Mouse (Mus musculus): ENCODE data around the gene Tax1bp3.

Gene Tax1bp3

DNA sequence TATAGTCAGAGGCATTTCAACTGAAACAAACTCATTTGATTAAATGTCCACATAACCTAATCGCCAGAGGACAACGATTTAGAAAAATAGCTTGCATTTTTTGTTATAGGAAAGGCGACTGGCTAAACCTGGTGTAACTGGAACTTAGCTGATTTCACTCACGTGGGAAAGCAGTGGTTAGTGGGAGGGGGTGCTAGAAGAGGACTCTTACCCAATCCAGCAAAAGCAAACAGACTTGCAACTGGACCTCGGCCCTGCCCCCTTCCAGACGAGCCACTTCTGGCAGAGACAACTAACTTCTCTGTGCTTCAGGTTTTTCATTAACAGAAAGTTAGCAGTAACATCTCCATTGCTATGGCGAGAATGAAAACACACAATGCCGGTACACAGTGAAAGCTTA, 1.3 kb upstream of the Tax1bp3 start:
- DNase-seq (ENCODE audit: low spot score): no peak

DNA sequence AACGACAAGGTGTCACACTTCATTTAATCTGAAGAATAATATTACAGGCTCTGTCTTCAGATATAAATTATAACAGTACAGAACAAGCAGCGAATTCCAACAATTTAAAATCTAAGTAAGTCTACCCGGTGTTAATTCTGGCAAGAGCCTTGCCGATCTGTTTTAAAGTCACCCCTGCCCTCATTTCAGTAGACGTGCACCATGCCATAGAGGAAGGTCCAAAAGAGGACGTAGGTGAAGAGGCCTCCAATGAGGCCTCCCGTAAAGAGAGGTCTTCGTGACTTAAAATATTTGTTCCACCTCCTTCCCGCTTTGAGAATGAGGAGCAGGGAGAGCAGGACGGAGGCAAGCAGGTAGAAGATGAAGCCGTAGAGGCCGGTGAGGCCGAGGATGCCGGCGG, 697 bp upstream of the Tax1bp3 start:
- no peak for DNase-seq (ENCODE audit: low spot score)

DNA sequence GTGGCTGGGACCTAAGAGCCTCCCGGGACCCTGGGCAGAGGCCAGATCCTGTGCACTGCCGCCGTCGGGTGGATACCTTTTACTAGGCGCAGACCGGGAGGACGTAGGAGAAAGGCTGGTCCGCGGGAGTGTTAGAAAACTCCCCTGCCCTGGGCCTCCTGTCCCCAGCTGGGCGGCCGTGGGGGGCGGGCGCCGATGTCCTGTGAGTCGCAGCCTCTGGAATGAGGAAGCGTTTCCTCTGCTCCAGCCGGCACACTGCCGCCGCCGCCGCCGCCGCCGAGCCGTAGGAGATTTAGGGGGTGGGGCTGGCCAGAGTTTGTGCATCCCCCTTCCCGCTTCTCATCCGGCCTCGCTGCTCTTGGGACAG, 609 bp downstream of the Tax1bp3 start:
- no peak for DNase-seq (ENCODE audit: low spot score)

DNA sequence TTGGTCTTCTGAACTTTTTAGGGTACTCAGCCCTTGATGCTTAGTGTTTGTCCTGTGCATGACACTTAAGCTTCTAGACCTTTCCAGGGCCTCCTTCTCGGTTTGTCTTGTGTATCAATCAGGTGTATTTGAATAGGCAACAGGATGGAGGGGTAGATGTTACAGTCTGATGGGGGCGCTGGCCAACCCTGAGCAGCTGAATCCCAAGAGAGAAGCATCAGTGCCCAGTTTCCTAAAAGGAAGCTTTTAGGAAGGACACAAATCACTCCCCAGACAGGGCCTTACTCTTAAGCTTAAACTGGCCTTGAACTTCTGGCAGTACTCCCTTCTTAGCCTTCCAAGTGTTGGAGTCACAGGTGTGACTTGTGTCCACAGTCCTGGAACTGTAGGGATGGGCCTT, 1.0 kb downstream of the Tax1bp3 start:
- no peak for DNase-seq (ENCODE audit: low spot score)

DNA sequence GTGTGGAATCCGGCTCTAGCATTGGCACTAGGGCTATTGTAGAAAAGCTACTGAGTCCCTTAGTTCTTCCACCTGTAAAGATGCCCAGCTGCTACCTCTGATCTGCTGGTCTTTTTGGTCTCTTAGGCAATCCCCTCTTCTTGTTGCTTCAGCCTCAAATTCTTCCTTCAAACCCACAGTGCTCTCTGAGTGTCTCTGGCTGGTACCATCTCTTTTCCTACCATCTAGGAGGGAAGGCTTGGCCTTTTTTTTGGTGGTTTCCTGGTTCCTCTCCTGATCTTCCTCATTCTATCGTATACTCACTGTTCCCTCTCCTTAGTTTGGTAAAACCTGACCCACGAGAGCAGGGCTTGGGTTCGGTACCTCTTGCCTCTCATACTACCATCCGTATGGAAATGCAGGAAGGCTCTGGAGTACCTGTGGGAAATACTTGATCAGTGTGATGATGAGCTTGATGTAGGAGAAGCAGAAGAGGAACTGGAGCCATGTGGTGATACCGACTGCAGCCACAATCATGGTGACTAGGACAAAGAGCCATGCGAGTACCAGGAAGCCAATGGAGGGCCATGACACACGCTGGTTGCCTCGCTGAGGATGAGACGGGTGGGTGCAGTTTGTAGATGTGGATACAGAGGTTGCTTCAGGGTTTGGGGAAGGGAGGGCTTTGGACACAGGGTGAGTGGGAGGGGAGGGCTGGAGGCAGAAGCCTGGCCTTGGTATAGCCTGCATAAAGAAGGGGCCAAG, 9.2 kb downstream of the Tax1bp3 start:
- DNase-seq (ENCODE audit: low spot score): no peak

DNA sequence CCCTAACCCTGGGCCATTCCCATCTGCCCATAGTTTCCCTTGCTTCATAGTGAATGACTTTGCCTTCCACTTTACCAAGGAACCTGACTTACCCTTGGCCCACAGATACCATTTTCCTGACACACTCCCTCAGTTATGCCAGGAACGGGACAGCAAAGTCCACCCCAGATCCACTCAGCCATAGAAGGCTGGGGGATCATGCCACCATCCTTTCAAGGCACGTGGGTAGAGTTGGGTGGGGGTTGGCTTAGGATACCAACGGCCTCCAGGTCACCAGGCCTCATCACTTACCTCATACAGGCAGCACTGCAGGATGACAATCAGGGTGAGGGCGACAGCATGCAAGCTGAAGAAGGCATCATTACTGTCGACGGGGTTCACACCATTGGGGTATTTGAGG, 10.3 kb downstream of the Tax1bp3 start:
- DNase-seq (ENCODE audit: low spot score): no peak

DNA sequence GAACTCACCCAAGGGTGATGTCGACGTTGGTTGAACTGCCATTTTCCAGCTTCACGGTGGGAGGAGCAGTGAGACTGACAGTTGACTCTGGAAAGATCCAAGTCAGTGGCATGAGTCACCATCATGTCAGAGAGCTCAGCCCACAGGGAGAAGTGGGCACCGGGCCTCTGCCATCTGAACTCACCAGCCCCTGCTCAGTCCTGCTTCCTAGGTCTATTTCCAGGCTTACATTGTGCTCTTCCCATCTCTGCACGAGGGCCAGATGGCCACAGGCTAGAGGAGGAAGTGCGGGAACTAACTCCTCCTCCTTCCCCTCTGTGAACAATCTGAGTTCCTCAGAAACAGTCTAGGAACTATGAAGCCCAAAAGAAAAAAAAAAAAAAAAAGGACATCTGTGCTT, 16.2 kb downstream of the Tax1bp3 start:
- no peak for DNase-seq (ENCODE audit: low spot score)

DNA sequence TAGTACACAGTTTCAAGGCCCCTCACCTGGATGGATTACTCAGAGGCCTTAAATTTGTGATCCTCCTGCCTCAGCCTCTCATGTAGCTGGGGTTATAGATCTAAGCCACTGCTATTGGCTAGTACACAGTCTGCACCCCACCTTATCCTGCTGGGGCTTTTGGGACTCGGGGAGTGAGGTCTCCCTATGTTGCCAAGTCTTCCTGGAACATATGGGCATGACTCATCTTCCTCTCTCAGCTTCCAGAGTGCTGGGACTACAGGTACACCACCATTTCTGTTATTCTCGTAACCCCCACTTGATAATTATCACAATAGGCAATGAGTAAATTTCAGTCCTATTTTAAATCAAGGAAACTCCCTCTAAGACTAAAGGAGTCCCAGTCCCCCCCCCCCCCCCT, 17.6 kb downstream of the Tax1bp3 start:
- DNase-seq (ENCODE audit: low spot score): no peak

DNA sequence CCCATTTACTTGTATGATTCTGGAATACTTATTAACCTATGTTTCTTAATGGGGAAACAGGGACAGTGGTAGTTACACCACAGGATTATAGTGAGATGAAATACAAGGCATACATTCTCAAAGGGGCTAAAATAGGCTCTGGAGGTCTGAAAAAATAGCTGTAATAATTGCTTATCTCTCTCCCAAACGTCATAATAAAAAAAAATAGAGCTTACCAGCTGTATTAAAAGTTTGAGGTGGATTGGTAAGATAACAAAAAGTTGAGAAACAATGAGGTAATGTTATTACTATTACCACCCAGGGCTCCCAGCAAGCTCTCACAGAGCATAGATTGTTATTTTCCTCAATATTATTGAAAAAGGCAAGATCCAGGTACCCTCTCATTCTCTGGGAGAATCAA, 21.3 kb downstream of the Tax1bp3 start:
- no peak for DNase-seq (ENCODE audit: low spot score)

DNA sequence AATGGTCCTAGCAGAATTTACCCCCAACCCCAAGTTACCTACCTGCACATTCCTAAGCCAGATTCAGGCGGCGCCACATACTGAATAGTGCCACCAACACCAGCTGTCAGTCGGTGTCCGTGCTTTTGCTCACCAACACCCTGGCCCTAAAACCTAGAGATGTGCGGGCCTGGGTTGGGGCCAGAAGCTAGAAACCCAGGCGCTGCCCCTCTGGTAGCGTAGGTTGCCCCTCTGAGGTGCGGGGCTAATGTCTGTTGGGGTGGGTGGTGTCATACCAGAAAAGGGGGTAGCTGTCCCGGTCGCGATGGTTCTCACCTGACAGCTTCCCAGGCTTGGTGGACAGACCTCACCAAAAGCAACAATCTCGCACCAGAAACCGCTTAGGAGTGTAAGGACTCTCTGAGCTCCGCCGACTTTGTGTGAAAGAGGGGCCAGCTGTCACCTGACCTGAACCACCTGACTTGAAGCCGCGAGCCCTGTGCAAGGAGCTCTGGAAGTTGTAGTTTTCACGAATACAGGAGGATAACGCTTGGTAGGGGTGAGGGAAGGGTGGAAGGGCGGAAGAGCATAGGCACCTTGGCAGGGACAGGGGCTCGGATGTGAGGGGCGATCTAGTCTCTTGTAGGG, 21.8 kb downstream of the Tax1bp3 start, which contains the start of gene Ctns:
Ctns (minus strand) TSS at position 440 of the 627 bp plus-strand sequence.
- DNase-seq (ENCODE audit: low spot score): peak; percentile 86

DNA sequence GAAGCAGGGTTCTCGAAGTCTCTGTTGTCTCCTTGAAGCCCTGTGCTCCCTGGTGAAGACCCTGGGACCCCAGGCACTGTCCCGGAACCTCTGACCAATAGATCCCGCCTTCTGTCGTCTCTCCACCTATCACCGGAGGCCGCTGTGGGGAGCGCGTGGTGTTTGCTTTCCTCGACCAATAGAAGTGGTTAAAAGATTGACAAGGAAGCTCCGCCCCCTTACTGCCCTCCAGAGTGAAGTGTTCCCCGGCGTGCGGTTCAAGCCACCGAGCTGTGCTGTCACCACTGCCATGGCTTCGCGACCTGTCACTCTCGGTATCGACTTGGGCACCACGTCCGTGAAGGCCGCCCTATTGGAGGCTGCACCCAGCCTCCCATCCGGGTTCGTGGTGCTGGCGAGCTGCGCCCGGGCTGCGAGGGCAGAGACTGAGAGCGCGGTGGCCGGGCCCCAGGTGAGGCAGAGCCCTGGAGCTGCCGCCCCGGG, 22.4 kb downstream of the Tax1bp3 start, which contains the start of gene Shpk:
Shpk (plus strand) TSS at position 231 of the 483 bp plus-strand sequence.
- DNase-seq (ENCODE audit: low spot score): peak; percentile 93

DNA sequence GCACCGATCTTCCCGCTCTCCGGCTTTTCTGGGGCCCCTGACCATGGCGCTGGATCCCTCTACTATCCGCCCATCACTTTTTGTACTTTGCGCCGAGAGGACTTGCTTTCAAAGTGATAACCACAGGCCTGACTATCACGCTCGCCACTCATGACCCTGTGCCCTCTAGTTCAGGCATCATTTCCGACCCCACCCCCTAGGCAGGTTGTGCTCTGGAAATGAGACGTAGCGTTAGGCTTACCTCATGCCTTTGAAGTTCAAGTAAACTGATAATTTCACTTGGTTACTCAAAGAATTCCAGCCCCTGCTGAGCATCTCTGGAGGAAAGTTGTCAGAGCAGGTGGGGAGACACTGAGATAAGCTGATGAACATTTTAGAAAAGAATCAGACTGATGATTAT, 23.0 kb downstream of the Tax1bp3 start:
- DNase-seq (ENCODE audit: low spot score): peak; percentile 68

DNA sequence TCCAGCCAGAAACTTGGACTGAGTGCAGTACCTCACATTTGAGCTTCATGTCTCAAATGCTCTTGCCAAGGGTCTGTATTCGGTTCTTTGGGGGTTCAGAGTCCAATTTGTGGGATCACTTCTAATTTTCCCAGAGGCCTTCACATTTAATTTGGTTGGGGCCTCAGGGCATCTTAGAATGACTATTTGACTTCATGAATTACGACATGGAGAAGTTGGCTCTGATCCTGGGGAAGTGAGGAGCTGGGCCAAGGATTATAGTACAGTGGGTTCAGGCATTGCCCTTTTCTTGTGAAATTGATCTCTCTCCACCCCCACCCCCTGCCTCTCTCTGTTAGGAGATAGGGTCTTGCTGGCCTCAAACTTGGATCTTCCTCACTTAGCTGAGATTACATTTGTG, 24.1 kb downstream of the Tax1bp3 start:
- no peak for DNase-seq (ENCODE audit: low spot score)

DNA sequence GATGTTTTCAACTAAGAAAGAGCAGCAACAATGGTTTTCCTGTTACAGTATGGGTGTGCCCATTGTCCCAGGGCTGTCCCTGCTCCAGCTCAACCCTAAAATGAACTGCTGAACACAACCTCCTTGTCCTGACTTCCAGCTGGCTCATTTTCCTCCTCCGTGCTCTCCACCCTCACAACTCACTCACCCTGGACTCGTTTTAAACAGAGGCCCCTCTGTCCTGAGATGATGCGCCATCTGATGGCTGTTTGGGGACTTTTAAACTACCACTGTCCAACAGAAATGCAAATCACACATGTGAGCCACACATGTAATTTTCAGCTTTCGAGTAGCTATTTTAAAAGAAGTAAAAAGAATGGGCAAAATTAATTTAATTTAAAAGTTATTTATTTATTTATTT, 24.7 kb downstream of the Tax1bp3 start:
- no peak for DNase-seq (ENCODE audit: low spot score)

DNA sequence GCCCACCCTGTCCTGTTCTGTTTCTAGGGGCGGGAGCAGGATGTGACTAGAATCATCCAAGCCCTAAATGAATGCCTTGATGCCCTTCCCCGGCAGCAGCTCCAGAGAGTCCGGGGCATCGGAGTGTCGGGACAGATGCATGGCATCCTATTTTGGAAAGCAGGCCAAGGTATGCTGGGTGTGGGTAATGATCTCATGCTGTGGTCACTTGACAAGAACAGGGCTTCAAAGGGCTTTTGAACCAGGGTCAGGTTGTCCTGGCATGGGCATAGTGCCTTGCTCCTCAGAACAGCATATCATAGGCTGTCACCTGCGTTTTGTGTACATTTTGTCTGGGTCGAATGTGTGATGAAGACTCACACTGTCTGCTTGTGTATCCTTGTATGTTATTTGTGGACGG, 27.0 kb downstream of the Tax1bp3 start:
- DNase-seq (ENCODE audit: low spot score): no peak

DNA sequence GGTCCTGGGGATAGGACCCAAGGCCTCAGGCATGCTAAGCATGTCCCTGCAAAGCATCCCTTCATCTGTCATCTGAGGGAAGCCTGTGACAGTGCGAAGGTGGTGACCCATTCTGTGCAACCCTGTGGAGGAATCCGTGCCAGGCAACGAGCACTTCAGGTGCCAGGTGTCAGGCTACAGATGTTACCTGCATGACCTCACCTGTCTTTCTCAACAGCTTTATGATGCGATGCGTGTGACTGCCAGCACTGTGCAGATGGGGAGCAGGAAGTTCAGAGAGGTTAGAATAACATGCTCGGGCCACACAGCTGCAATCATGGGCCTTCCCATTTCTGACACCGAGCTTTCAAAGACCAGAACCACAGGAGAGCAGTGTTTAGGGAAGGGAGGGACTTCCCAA, 28.3 kb downstream of the Tax1bp3 start:
- DNase-seq (ENCODE audit: low spot score): no peak

DNA sequence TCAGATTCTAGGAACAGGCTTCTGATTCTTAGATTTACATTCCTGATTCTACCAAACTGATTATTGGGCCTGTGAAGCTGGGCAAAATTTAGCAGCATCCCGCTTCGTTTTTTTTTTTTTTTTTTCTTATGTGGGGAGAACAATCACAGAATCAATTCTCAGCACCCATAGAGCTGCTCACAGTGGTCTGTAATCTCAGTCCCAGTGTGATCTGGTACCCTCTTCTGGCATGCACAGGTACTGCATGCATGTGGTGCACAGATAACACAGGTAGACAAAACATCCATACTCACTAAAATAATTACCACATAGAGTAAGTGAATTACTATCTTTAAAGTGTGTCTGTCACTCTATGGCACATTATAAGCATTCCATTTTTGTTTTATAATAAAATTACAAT, 30.7 kb downstream of the Tax1bp3 start:
- DNase-seq (ENCODE audit: low spot score): peak; percentile 21

DNA sequence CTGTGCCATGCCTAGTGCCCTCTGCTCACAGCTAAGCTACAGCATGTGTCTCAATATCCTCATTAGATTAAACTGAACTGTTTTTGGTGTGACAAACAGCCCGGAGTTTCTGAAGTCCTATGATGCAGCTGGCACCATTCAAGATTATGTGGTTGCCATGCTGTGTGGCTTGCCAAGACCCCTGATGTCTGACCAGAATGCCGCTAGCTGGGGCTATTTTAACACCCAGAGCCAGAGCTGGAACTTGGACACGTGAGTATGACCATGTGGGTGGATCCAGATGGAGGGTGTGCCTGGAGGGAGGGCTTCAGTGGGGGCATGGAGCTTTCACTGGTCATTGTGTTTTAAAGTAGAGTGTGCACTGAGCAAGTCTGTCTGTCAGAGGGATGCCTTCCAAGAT, 37.1 kb downstream of the Tax1bp3 start:
- DNase-seq (ENCODE audit: low spot score): no peak

DNA sequence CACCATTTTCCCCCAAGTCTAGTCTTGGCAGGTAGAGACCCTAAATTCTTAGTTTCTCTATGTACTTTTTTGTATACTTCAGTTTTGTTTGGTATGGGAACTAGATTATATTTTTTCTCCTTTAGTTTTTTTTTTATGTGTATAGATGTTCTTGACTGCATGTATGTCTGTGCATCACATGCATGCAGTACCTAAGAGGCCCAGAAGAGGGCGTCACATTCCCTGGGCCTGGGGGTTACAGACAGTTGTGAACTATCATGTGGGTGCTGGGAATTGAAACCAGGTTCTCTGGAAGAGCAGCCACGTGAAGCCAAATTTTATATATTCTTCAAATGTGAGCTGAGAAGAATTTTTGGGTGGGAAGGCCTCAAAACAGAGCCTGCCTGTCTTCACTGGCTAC, 42.8 kb downstream of the Tax1bp3 start:
- DNase-seq (ENCODE audit: low spot score): no peak

DNA sequence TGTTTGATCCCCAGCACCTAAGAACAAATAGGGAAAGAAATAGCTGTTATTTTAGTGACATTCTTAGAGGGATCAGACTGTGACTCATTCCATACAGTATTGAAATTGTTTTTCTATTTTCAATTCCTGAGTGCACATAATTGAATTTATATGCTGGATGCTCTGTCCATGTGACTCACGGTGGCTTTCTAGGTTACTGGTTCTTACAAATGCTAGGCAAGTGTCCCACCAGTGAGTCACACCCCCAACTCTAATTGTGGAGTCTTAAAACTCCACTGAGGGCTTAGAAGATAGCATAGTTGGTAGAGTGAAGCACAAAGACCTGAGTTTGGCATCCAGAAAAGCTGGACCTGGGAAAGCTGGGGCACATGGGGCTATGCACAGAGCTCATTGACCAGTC, 43.8 kb downstream of the Tax1bp3 start:
- DNase-seq (ENCODE audit: low spot score): no peak

DNA sequence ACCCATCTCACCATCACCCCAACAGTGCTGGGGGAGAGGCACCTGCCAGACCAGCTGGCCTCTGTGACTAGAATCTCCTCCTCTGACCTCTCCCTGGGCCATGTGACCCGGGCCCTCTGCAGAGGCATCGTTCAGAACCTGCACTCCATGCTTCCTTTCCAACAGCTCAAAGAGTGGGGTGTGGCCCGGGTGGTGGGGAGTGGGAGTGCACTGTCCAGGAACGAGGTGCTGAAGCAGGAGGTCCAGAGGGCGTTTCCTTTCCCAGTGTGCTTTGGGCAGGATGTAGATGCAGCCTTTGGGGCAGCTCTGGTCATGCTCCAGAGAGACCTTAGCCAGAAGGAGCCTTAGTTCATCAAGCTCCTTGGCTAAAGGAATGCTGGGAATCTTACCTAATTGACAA, 46.0 kb downstream of the Tax1bp3 start:
- no peak for DNase-seq (ENCODE audit: low spot score)

DNA sequence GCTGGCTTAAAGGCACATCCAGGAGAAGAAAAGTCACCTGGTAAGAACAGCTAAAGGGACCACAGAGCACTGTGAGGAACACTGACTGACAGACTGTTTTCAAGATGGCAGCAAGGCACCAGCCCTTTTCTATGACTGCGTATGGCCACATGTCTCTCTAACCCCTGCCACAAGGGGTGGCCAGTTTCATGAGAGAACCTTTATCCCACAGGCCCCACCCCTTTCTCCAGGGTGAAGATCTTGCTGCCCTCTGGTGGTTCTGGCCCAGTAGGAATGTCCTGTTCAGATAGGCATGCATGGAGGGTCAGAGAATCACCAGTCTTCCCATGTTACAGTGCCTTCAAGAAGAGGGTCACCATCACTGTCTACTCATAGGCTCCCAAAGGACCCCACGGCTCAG, 47.1 kb downstream of the Tax1bp3 start:
- DNase-seq (ENCODE audit: low spot score): peak; percentile 18

DNA sequence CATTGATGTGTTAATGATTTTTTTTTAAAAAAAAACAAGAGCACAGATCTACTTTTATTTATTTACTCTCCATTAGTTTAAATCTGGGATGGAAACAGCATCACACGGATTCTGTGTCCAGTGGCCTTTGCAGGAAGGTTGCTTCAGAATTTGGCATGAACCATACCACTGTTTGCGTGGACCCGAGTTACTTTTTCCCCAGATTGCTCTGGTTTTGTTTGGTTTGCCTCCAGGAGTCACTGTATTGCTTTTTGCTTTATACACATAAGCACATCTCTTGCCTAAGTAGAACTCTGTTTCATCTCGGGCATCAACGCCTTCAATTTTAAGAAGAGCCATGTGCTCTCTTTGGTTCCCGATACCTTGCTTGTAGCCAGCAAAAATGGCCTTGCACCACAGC, 49.0 kb downstream of the Tax1bp3 start:
- no peak for DNase-seq (ENCODE audit: low spot score)

DNA sequence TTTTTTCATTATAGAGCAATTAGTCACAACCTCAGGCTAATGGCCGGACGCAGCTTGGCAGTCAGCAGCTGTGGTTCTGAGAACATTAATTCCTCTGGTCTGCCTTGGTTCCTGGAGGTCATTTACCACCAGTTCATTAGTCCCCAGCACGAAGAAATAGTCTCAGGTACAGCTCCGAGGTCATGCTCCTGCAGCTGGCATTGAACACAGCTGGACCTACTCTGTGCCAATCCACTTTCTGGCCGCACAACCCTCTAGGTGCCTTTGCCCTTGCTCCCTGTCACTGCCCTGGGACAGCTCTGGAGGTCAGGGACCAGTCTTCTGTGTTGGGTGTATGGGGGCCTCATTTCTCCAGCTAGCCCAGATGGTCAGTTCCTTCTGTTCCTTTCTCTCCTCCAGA, 52.0 kb downstream of the Tax1bp3 start:
- DNase-seq (ENCODE audit: low spot score): no peak

Data from T-cell, adult 2 months (primary cell).